Mouse (Mus musculus) E14TG2a.4 (cell line): Measurements from ENCODE around the gene March6.

Experiments
- CTCF ChIP-seq: conservative IDR thresholded peaks from 2 replicates; pipeline ENCODE4 v1.5.1; 2014; ENCODE audit warnings: low read length
- NANOG ChIP-seq: IDR thresholded peaks from 2 replicates; pipeline ENCODE4 v1.6.1; 2014; ENCODE audit warnings: borderline replicate concordance, low read length, mixed read lengths
- POU5F1 ChIP-seq: IDR thresholded peaks from 2 replicates; pipeline ENCODE4 v1.6.1; 2014; ENCODE audit warnings: low read length, borderline replicate concordance

GRCm38 (mm10) chr15:31417409-31417795, 113.5 kb downstream of the March6 start:
- no peak for TF ChIP-seq CTCF
- no peak for TF ChIP-seq POU5F1
- TF ChIP-seq NANOG: no peak
